Mouse (Mus musculus) hindbrain, embryonic 16.5 days (tissue): ENCODE data around the gene Vps52. TPM values are rescaled to one million over a fixed set of nuclear protein-coding genes. Genes with fewer than 3 reads are reported as not detected.

Experiments
- ATAC-seq: fragments of 200-750 bp; cut with Nextera tagmentation; 2 replicates; pipeline ENCODE4 v1.8.0; 2017; ENCODE audit warnings: moderate TSS enrichment, moderate library complexity
- H3K27ac ChIP-seq: fragments of 300-500 bp; sonication (generic); 2 replicates; pipeline ENCODE4 v1.5.1; 2014; ENCODE audit warnings: low read depth, mild to moderate bottlenecking, control low read depth, low read length, moderate library complexity
- H3K27me3 ChIP-seq: fragments of 300-500 bp; sonication (generic); replicated peaks from 2 replicates; pipeline ENCODE4 v1.6.1; 2014; ENCODE audit warnings: low read length; ENCODE audit not compliant: control insufficient read depth, insufficient read depth
- H3K36me3 ChIP-seq: fragments of 300-500 bp; sonication (generic); 2 replicates; pipeline ENCODE4 v1.6.1; 2014; ENCODE audit warnings: mild to moderate bottlenecking, low read length, moderate library complexity, mixed read lengths; ENCODE audit not compliant: control insufficient read depth, insufficient read depth
- H3K4me1 ChIP-seq: fragments of 300-500 bp; sonication (generic); 2 replicates; pipeline ENCODE4 v1.6.1; 2014; ENCODE audit warnings: low read depth, low read length; ENCODE audit not compliant: control insufficient read depth, insufficient read depth
- H3K4me2 ChIP-seq: fragments of 300-500 bp; sonication (generic); 2 replicates; pipeline ENCODE4 v1.6.1; 2014; ENCODE audit warnings: mild to moderate bottlenecking, low read length, control low read depth, moderate library complexity
- H3K4me3 ChIP-seq: fragments of 300-500 bp; sonication (generic); 2 replicates; pipeline ENCODE4 v1.5.1; 2014; ENCODE audit warnings: mild to moderate bottlenecking, low read length, control low read depth, moderate library complexity
- H3K9ac ChIP-seq: fragments of 300-500 bp; sonication (generic); 2 replicates; pipeline ENCODE4 v1.6.1; 2014; ENCODE audit warnings: low read depth, mild to moderate bottlenecking, control low read depth, low read length, moderate library complexity
- H3K9me3 ChIP-seq: fragments of 300-500 bp; sonication (generic); 2 replicates; pipeline ENCODE4 v1.6.1; 2014; ENCODE audit warnings: mild to moderate bottlenecking, low read length, moderate library complexity; ENCODE audit not compliant: control insufficient read depth
- WGBS: fragments of 180-500 bp; shearing (Covaris S2); extraction: QIAGEN DNeasy Blood & Tissue Kit; methylation state at CpG from one replicate; pipeline ENCODE4 v1.1.7; 2014; 5-methylcytosine and 5-hydroxymethylcytosine counted together
- polyA plus RNA-seq: library from polyadenylated mRNA; unstranded; fragments of >200 nt; fragmentation: Nextera tagmentation; extraction: Ambion mirVana; gene quantifications from 2 replicates; pipeline ENCODE4 v1.2.1, GENCODE M21; 2015

Vps52 gene
- 75.4 and 80.7 TPM in 2 replicates for polyA plus RNA-seq

DNA sequence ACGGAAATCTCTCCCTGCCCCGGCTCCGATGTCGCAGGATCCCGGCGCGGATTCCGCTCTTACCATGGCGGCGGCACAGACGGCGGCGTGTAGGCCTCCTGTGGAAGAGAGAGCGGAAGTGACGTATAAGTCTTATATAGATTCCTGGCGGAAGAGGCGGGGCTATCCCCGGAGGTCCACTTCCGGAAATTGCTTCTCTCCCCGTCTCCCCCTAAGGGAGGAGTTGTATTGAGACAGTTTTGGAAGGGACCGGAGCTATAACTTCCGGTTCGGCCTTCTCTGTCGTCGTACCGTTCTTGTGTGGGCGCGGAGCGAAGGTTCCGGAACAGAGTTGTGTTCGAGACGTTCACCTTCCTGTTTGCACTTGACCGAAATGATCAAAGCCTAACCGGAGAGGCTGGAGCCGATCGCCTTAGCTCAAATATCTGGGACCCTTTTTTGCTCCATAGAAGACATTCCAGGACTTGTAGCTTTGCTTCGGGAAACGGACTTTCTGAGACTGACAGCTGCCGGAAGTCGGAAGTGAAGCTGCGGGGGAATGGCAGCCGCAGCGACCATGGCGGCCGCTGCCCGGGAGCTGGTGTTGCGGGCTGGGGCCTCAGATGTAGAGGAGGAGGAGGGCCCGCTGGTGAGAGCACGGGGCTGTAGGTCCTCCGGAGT lies at the start of gene Vps52, which contains the start of gene Rps18:
Gene Vps52, plus strand, starts transcription at position 258 of the 660 bp plus-strand sequence.
Gene Rps18, minus strand, starts transcription at position 447 of the 660 bp plus-strand sequence.
- H3K27me3 ChIP-seq, result no peaks in the 10 kb centered on the region
- H3K4me2 ChIP-seq, result peak within 1 kb of the TSS; percentile 88
- under 1% methylated on average over 50 of the region's 50 CpGs for WGBS
- H3K27ac ChIP-seq, result peak within 1 kb of the TSS; percentile 93
- H3K36me3 ChIP-seq, result peaks cover 18% of the 10 kb centered on the region
- H3K9ac ChIP-seq, result peak within 1 kb of the TSS; percentile 86
- H3K9me3 ChIP-seq, result no peaks in the 10 kb centered on the region
- H3K4me1 ChIP-seq, result peaks cover 43% of the 10 kb centered on the region
- H3K4me3 ChIP-seq, result peak within 1 kb of the TSS; percentile 79
- ATAC-seq, result peak; percentile 86

DNA sequence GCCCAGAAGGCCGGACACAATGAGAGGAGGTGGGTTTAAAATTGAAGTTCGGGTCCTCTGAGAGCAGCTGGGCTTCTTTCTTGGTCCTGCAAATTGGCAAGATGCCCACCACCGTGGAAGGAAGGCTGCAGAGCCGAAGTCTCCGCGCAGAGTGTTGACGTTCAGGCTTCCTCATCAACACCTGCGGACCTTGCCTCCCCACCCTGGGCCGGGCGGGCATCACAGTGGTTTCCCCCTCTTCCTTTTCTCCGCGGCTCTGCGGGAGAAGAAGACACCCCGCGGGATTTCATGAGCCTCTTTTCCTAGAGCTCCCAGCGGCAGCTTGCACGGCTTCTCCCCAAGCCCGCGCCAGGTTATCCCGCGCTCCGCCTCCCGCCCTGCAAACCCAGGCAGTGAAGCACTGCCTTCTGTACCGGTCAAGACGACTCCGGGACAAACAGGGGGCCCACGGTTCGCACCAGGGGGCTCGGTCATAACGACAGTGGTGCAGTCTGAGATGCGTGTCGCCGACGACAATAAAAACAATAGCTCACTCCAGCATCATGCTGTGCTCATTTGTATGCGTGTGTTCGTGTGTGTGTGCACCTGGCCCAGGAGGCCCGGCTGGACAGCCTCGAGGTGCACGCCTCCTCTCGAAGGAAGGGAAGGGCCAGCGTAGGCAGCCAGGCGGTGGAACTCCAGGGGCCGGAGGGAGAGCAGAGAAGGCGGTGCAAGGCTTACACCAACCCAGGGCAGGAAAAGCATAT lies 47.1 kb upstream of the Vps52 start:
- Histone ChIP-seq H3K27ac (peak overlapping the region; percentile 85), H3K36me3 (peaks cover 12% of the 10 kb centered on the region), H3K4me1 (peaks cover 14% of the 10 kb centered on the region), H3K4me2 (peak overlapping the region; percentile 78), H3K9me3 (no peaks in the 10 kb centered on the region), H3K4me3 (peak overlapping the region; percentile 91), H3K9ac (peak overlapping the region; percentile 81), H3K27me3 (no peaks in the 10 kb centered on the region)
- peak; percentile 63 for ATAC-seq
- WGBS, result under 1% methylated on average over 44 of the region's 44 CpGs

DNA sequence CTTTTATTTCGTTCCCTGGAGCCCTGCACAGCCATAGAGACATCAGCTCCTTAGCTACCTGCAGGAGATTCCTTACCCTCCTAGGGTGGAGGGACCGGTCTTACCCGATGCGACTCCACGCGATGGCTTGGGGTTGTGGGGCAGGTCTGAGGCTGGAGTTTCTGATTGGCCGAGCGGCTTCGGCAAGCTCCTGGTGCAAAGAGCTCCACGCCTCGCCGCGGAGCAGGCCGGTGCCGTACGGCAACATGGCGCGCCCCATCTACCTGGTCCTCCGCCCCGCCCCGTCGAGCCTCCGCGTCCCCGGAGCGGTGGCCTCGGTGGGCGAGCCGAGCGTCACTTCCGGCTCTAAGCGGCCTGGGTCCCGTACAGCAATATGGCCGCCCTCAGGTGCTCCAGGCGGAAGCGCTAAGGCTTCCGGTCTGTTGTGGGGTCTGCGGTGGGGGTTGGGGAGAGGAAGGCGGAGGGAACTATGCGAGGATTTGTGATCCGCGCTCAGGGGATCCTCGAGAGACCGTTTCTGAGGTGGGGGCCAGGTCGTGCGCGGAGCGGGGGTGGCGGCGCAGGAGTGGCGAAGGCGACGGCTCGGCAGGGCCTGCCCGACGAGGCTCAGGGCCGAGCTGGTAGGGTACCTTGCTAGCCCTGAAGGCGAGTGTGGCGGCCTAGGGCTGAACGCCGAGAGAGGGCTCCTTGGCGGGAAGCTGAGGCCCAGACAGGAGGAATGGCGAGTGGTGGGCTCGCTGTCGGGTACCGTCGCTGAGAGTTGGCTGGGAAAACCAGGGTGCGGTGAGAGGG lies 46.3 kb upstream of the Vps52 start, which contains the start of gene Daxx:
Gene Daxx, plus strand, starts transcription at position 338 of the 792 bp plus-strand sequence.
- WGBS, result under 1% methylated on average over 65 of the region's 68 CpGs
- peak within 1 kb of the TSS; percentile 91 for H3K9ac ChIP-seq

DNA sequence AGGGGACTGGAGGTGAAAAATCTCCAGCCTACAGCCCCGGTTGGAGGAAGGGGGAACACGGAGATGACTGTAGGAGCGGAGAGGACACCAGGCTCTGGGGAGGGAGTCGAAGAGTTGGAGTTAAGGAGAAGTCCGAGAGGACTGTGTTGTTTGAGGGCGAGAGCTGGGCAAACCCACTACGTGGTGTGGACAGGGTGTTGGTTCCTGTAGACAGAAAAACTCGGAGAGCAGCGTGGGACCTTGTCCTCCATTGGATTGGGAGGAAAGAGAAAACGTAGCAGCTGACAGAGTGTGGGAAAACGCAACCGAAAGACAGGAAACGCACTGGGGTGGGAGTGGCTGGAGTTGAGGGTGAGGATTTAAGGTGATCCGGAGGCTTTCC lies 45.8 kb upstream of the Vps52 start:
- H3K36me3 ChIP-seq, result peaks cover 21% of the 10 kb centered on the region
- peaks cover 15% of the 10 kb centered on the region for H3K4me1 ChIP-seq
- peak overlapping the region; percentile 88 for H3K27ac ChIP-seq
- H3K27me3 ChIP-seq, result no peaks in the 10 kb centered on the region
- H3K9ac ChIP-seq, result peak overlapping the region; percentile 91
- H3K4me3 ChIP-seq, result peak overlapping the region; percentile 91
- WGBS, result 0% methylated on average over 14 of the region's 14 CpGs
- no peaks in the 10 kb centered on the region for H3K9me3 ChIP-seq
- no peak for ATAC-seq
- H3K4me2 ChIP-seq, result peak overlapping the region; percentile 91

More for the DNA sequence above, 46.3 kb upstream of the Vps52 start, which contains the start of gene Daxx:
- Histone ChIP-seq H3K27ac (peak within 1 kb of the TSS; percentile 88), H3K4me3 (peak within 1 kb of the TSS; percentile 91), H3K4me1 (peaks cover 14% of the 10 kb centered on the region), H3K36me3 (peaks cover 19% of the 10 kb centered on the region), H3K4me2 (peak within 1 kb of the TSS; percentile 91), H3K9me3 (no peaks in the 10 kb centered on the region), H3K27me3 (no peaks in the 10 kb centered on the region)
- ATAC-seq, result peak; percentile 97

DNA sequence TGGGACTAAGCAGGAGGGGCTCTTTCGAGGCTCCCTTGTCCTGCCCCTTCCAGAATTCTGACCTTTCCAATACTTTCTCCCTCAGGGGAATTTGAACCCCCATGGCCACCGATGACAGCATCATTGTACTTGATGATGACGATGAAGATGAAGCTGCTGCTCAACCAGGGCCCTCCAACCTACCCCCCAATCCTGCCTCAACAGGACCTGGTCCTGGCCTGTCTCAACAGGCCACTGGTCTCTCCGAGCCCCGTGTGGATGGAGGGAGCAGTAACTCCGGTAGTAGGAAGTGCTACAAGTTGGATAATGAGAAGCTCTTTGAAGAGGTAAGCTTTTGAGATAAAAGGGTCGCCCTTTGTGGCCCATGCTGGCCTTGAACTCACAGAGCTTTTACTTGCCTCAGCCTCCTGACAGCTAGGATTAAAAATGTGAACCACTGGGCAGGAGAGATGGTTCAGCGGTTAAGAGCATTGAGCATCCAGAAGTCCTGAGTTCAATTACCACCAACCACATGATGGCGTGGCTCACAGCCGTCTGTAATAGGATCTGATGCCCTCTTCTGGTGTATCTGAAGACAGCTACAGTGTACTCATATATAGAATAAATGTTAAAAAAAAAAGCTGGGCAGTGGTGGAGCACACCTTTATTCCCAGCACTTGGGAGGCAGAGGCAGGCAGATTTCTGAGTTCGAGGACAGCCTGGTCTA lies 45.1 kb upstream of the Vps52 start:
- no peak overlapping the region for H3K27ac ChIP-seq
- no peak for ATAC-seq
- H3K4me3 ChIP-seq, result peak overlapping the region; percentile 91
- H3K9ac ChIP-seq, result peak overlapping the region; percentile 91
- peak overlapping the region; percentile 91 for H3K4me2 ChIP-seq
- H3K36me3 ChIP-seq, result peaks cover 21% of the 10 kb centered on the region
- no peaks in the 10 kb centered on the region for H3K27me3 ChIP-seq
- WGBS, result 52% methylated on average over 11 of the region's 11 CpGs
- no peaks in the 10 kb centered on the region for H3K9me3 ChIP-seq
- peaks cover 19% of the 10 kb centered on the region for H3K4me1 ChIP-seq

DNA sequence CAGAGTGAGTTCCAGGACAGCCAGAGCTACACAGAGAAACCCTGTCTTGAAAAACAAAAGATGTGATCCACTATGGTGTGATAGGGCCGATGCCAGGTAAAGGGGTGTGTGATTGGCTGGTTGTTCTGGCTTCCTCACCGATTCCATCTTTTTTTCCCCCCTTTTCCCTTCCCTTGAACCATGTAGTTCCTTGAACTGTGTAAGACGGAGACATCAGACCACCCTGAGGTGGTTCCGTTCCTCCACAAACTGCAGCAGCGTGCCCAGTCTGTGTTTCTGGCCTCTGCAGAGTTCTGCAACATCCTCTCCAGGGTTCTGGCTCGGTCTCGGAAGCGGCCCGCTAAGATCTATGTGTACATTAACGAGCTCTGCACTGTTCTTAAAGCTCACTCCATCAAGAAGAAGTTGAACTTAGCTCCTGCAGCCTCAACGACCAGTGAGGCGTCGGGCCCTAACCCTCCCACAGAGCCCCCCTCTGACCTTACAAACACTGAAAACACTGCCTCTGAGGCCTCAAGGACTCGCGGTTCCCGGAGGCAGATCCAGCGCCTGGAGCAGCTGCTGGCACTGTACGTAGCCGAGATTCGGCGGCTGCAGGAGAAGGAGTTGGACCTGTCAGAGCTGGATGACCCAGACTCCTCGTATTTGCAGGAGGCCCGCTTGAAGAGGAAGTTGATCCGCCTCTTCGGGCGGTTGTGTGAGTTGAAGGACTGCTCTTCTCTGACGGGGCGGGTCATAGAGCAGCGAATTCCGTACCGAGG lies 44.4 kb upstream of the Vps52 start:
- H3K4me3 ChIP-seq, result no peak overlapping the region
- no peaks in the 10 kb centered on the region for H3K9me3 ChIP-seq
- no peak overlapping the region for H3K9ac ChIP-seq
- H3K4me1 ChIP-seq, result peaks cover 19% of the 10 kb centered on the region
- H3K27me3 ChIP-seq, result no peaks in the 10 kb centered on the region
- no peak for ATAC-seq
- WGBS, result 91% methylated on average over 31 of the region's 31 CpGs
- no peak overlapping the region for H3K4me2 ChIP-seq
- no peak overlapping the region for H3K27ac ChIP-seq
- H3K36me3 ChIP-seq, result peaks cover 21% of the 10 kb centered on the region

DNA sequence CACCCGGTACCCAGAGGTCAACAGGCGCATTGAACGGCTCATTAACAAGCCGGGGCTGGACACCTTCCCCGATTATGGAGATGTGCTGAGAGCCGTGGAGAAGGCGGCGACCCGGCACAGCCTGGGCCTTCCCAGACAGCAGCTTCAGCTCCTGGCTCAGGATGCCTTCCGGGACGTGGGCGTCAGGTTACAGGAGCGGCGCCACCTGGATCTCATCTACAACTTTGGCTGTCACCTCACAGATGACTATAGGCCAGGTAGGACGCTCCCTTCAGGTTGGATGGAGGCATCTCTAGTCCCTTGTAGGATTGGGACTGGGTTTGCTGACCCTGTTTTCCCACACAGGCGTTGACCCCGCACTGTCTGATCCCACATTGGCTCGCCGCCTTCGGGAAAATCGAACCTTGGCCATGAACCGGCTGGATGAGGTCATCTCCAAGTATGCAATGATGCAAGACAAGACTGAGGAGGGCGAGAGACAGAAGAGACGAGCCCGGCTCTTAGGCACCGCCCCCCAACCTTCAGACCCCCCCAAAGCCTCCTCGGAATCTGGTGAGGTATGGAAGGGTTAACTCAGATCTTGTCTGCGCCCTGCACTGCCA lies 43.7 kb upstream of the Vps52 start:
- Histone ChIP-seq H3K4me1 (peaks cover 24% of the 10 kb centered on the region), H3K9ac (no peak overlapping the region), H3K4me3 (no peak overlapping the region), H3K36me3 (peaks cover 21% of the 10 kb centered on the region), H3K27ac (no peak overlapping the region), H3K27me3 (no peaks in the 10 kb centered on the region), H3K9me3 (no peaks in the 10 kb centered on the region), H3K4me2 (no peak overlapping the region)
- no peak for ATAC-seq
- WGBS, result 93% methylated on average over 28 of the region's 28 CpGs

DNA sequence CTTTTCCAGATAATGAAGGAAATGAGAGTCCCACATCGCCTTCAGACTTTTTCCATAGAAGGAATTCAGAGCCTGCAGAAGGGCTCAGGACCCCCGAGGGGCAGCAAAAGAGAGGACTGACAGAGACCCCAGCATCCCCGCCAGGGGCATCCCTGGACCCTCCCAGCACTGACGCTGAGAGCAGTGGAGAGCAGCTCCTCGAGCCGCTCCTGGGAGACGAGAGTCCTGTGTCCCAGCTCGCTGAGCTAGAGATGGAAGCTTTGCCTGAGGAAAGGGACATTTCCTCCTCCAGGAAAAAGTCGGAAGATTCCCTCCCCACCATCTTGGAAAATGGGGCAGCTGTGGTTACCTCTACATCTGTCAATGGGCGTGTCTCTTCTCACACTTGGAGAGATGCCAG lies 42.3 kb upstream of the Vps52 start:
- no peak overlapping the region for H3K4me2 ChIP-seq
- 88% methylated on average over 10 of the region's 10 CpGs for WGBS
- no peaks in the 10 kb centered on the region for H3K9me3 ChIP-seq
- peaks cover 21% of the 10 kb centered on the region for H3K4me1 ChIP-seq
- H3K4me3 ChIP-seq, result no peak overlapping the region
- no peak overlapping the region for H3K27ac ChIP-seq
- no peak overlapping the region for H3K9ac ChIP-seq
- no peaks in the 10 kb centered on the region for H3K27me3 ChIP-seq
- peaks cover 21% of the 10 kb centered on the region for H3K36me3 ChIP-seq
- ATAC-seq, result no peak
